Mouse (Mus musculus) heart, embryonic 13.5 days (tissue): ENCODE measurements at regions not wholly inside any gene's neighbourhood (a gene's known extent, or its start where the extent isn't known, plus 50 kb on each side); places are given as distances from the start of the nearest gene placed in this dataset.

ENCODE experiments used
- ATAC-seq: fragments of 200-750 bp; cut with Nextera tagmentation; 2 replicates; pipeline ENCODE4 v1.8.0; 2017; ENCODE audit warnings: moderate TSS enrichment; ENCODE audit not compliant: insufficient number of reproducible peaks, low FRiP score, low TSS enrichment; ENCODE audit errors: extremely low read depth
- H3K27ac ChIP-seq: fragments of 300-500 bp; sonication (generic); replicated peaks from 2 replicates; pipeline ENCODE4 v1.5.1; 2015; ENCODE audit warnings: moderate library complexity, mild to moderate bottlenecking, inconsistent platforms
- H3K27me3 ChIP-seq: fragments of 300-500 bp; sonication (generic); replicated peaks from 2 replicates; pipeline ENCODE4 v1.6.1; 2015; ENCODE audit warnings: mild to moderate bottlenecking, inconsistent platforms
- H3K36me3 ChIP-seq: fragments of 300-500 bp; sonication (generic); 2 replicates; pipeline ENCODE4 v1.6.1; 2015; ENCODE audit warnings: mild to moderate bottlenecking, inconsistent platforms
- H3K4me1 ChIP-seq: fragments of 300-500 bp; sonication (generic); 2 replicates; pipeline ENCODE4 v1.6.1; 2015; ENCODE audit warnings: inconsistent platforms
- H3K4me2 ChIP-seq: fragments of 300-500 bp; sonication (generic); 2 replicates; pipeline ENCODE4 v1.6.1; 2015; ENCODE audit warnings: inconsistent platforms, mild to moderate bottlenecking, moderate library complexity
- H3K4me3 ChIP-seq: fragments of 300-500 bp; sonication (generic); 2 replicates; pipeline ENCODE4 v1.5.1; 2015; ENCODE audit warnings: moderate library complexity, mild to moderate bottlenecking, inconsistent platforms
- H3K9ac ChIP-seq: fragments of 300-500 bp; sonication (generic); 2 replicates; pipeline ENCODE4 v1.6.1; 2015; ENCODE audit warnings: inconsistent platforms, mild to moderate bottlenecking, moderate library complexity
- H3K9me3 ChIP-seq: fragments of 300-500 bp; sonication (generic); 2 replicates; pipeline ENCODE4 v1.6.1; 2016; ENCODE audit warnings: inconsistent platforms
- WGBS: fragments of 180-500 bp; shearing (Covaris S2); methylation state at CpG from one replicate; pipeline ENCODE4 v1.1.7; 2015; ENCODE audit warnings: mixed read lengths; 5-methylcytosine and 5-hydroxymethylcytosine counted together

- Histone ChIP-seq H3K9me3 (no peaks in the 10 kb centered on the region), H3K4me2 (peak overlapping the region; percentile 19), H3K4me1 (peaks cover 45% of the 10 kb centered on the region), H3K4me3 (no peak overlapping the region), H3K9ac (no peak overlapping the region), H3K36me3 (no peaks in the 10 kb centered on the region), H3K27me3 (no peaks in the 10 kb centered on the region), H3K27ac (0 out of 2 replicates have a peak overlapping the region, but pooled peaks have one; percentile 28)
- WGBS = 25% methylated on average over 8 of the region's 8 CpGs
- no peak for ATAC-seq
Observed at GRCm38 (mm10) chr1:71897464-71898051, 244.6 kb upstream of the Fn1 start.

GRCm38 (mm10) chr1:71896141-71896725, 243.2 kb upstream of the Fn1 start:
- Histone ChIP-seq H3K27ac (0 out of 2 replicates have a peak overlapping the region, but pooled peaks have one; percentile 12), H3K4me1 (peaks cover 45% of the 10 kb centered on the region), H3K9me3 (no peaks in the 10 kb centered on the region), H3K9ac (no peak overlapping the region), H3K4me2 (no peak overlapping the region), H3K36me3 (no peaks in the 10 kb centered on the region), H3K27me3 (no peaks in the 10 kb centered on the region), H3K4me3 (no peak overlapping the region)
- WGBS = 59% methylated on average over 11 of the region's 11 CpGs
- no peak for ATAC-seq

- ATAC-seq = no peak
- Histone ChIP-seq H3K4me2 (0 out of 2 replicates have a peak overlapping the region, but pooled peaks have one; percentile 19), H3K27ac (peak overlapping the region; percentile 6; the same call in 1 of the 2 replicates), H3K4me1 (peaks cover 40% of the 10 kb centered on the region), H3K27me3 (no peaks in the 10 kb centered on the region), H3K9me3 (no peaks in the 10 kb centered on the region), H3K9ac (no peak overlapping the region), H3K4me3 (no peak overlapping the region), H3K36me3 (no peaks in the 10 kb centered on the region)
- WGBS = 9% methylated on average over 5 of the region's 5 CpGs
Observed at GRCm38 (mm10) chr1:71893636-71894035, 240.6 kb upstream of the Fn1 start.

GRCm38 (mm10) chr1:71887809-71888208, 234.8 kb upstream of the Fn1 start:
- Histone ChIP-seq H3K4me2 (no peak overlapping the region), H3K9me3 (no peaks in the 10 kb centered on the region), H3K4me1 (0 out of 2 replicates have a peak, but pooled peaks cover 6% of the 10 kb centered on the region), H3K27me3 (no peaks in the 10 kb centered on the region), H3K27ac (no peak overlapping the region), H3K36me3 (no peaks in the 10 kb centered on the region), H3K9ac (no peak overlapping the region), H3K4me3 (no peak overlapping the region)
- no peak for ATAC-seq
- WGBS = 70% methylated on average over 3 of the region's 3 CpGs

- Histone ChIP-seq H3K4me3 (no peak overlapping the region), H3K4me2 (no peak overlapping the region), H3K27ac (no peak overlapping the region), H3K27me3 (no peaks in the 10 kb centered on the region), H3K4me1 (0 out of 2 replicates have a peak, but pooled peaks cover 6% of the 10 kb centered on the region), H3K9me3 (no peaks in the 10 kb centered on the region), H3K9ac (no peak overlapping the region), H3K36me3 (no peaks in the 10 kb centered on the region)
- ATAC-seq = no peak
- WGBS = 81% methylated on average over 6 of the region's 6 CpGs
Observed at GRCm38 (mm10) chr1:71886903-71887302, 233.9 kb upstream of the Fn1 start.

GRCm38 (mm10) chr1:71886233-71886632, 233.2 kb upstream of the Fn1 start:
- Histone ChIP-seq H3K9me3 (no peaks in the 10 kb centered on the region), H3K4me1 (0 out of 2 replicates have a peak, but pooled peaks cover 6% of the 10 kb centered on the region), H3K9ac (no peak overlapping the region), H3K4me2 (no peak overlapping the region), H3K27ac (no peak overlapping the region), H3K4me3 (no peak overlapping the region), H3K27me3 (no peaks in the 10 kb centered on the region), H3K36me3 (no peaks in the 10 kb centered on the region)
- 40% methylated on average over 5 of the region's 5 CpGs for WGBS
- ATAC-seq = no peak

- Histone ChIP-seq H3K4me3 (no peak overlapping the region), H3K4me1 (0 out of 2 replicates have a peak, but pooled peaks cover 6% of the 10 kb centered on the region), H3K9me3 (no peaks in the 10 kb centered on the region), H3K27me3 (no peaks in the 10 kb centered on the region), H3K36me3 (no peaks in the 10 kb centered on the region), H3K9ac (no peak overlapping the region), H3K27ac (no peak overlapping the region), H3K4me2 (no peak overlapping the region)
- 70% methylated on average over 12 of the region's 12 CpGs for WGBS
- no peak for ATAC-seq
Observed at GRCm38 (mm10) chr1:71881851-71882250, 228.9 kb upstream of the Fn1 start.

- Histone ChIP-seq H3K4me1 (0 out of 2 replicates have a peak, but pooled peaks cover 3% of the 10 kb centered on the region), H3K9ac (no peak overlapping the region), H3K27me3 (no peaks in the 10 kb centered on the region), H3K4me3 (no peak overlapping the region), H3K36me3 (no peaks in the 10 kb centered on the region), H3K4me2 (no peak overlapping the region), H3K27ac (no peak overlapping the region), H3K9me3 (no peaks in the 10 kb centered on the region)
- no peak for ATAC-seq
- 64% methylated on average over 4 of the region's 4 CpGs for WGBS
Observed at GRCm38 (mm10) chr1:71881191-71881590, 228.2 kb upstream of the Fn1 start.

- no peaks in the 10 kb centered on the region for H3K4me1 ChIP-seq
- H3K4me3 ChIP-seq = no peak overlapping the region
- H3K27me3 ChIP-seq = no peaks in the 10 kb centered on the region
- no peak overlapping the region for H3K9ac ChIP-seq
- no peaks in the 10 kb centered on the region for H3K36me3 ChIP-seq
- no peak overlapping the region for H3K27ac ChIP-seq
- H3K9me3 ChIP-seq = no peaks in the 10 kb centered on the region
- H3K4me2 ChIP-seq = no peak overlapping the region
- WGBS = 70% methylated on average over 6 of the region's 6 CpGs
- ATAC-seq = no peak
Observed at GRCm38 (mm10) chr1:71880480-71880879, 227.5 kb upstream of the Fn1 start.

GRCm38 (mm10) chr1:71876712-71877401, 223.9 kb upstream of the Fn1 start:
- Histone ChIP-seq H3K4me2 (no peak overlapping the region), H3K9ac (no peak overlapping the region), H3K4me3 (no peak overlapping the region), H3K36me3 (no peaks in the 10 kb centered on the region), H3K27ac (no peak overlapping the region), H3K4me1 (no peaks in the 10 kb centered on the region), H3K27me3 (no peaks in the 10 kb centered on the region), H3K9me3 (no peaks in the 10 kb centered on the region)
- WGBS = 74% methylated on average over 9 of the region's 9 CpGs
- ATAC-seq = no peak

- no peak for ATAC-seq
- H3K4me3 ChIP-seq = no peak overlapping the region
- no peaks in the 10 kb centered on the region for H3K27me3 ChIP-seq
- WGBS = 80% methylated on average over 2 of the region's 2 CpGs
- H3K27ac ChIP-seq = no peak overlapping the region
- H3K9me3 ChIP-seq = peaks cover 5% of the 10 kb centered on the region; the same call in 1 of the 2 replicates
- H3K4me1 ChIP-seq = no peaks in the 10 kb centered on the region
- H3K9ac ChIP-seq = no peak overlapping the region
- no peaks in the 10 kb centered on the region for H3K36me3 ChIP-seq
- H3K4me2 ChIP-seq = no peak overlapping the region
Observed at GRCm38 (mm10) chr1:71874037-71874436, 221.0 kb upstream of the Fn1 start.
